ENCODE assay signal across 9 mouse cellular contexts in genomic region chr3:121444414-121444813, GRCm38 (mm10).
"Had no signal": no experiment of that assay in that cellular context is flagged by ENCODE, and none has a peak within 500 bp of the region (broad histone marks: within the 10 kb centered on the region; RNA-seq: fewer than 3 reads in every experiment).

No protein-coding gene starts in this region.

- DNase-seq: kidney, postnatal 4 days; left cerebral cortex, postnatal 4 days; lung, adult 18-20 months; thymus, adult 18-20 months had no signal

- ATAC-seq: midbrain, embryonic 13.5 days had no signal

- H3K27me3 ChIP-seq: limb, embryonic 13.5 days; midbrain, embryonic 13.5 days; neural tube, embryonic 12.5 days had no signal

- H3K27ac ChIP-seq: layer of hippocampus, adult 2 months; limb, embryonic 13.5 days; liver, embryonic 14.5 days; midbrain, embryonic 13.5 days; neural tube, embryonic 12.5 days had no signal

- H3K4me3 ChIP-seq: layer of hippocampus, adult 2 months; limb, embryonic 13.5 days; midbrain, embryonic 13.5 days; neural tube, embryonic 12.5 days had no signal
